Mouse (Mus musculus) E14TG2a.4 (cell line): ENCODE results near the gene St8sia1.

Source experiments
- CTCF ChIP-seq: conservative IDR thresholded peaks from 2 replicates; pipeline ENCODE4 v1.5.1; 2014; ENCODE audit warnings: low read length
- NANOG ChIP-seq: IDR thresholded peaks from 2 replicates; pipeline ENCODE4 v1.6.1; 2014; ENCODE audit warnings: borderline replicate concordance, low read length, mixed read lengths
- POU5F1 ChIP-seq: IDR thresholded peaks from 2 replicates; pipeline ENCODE4 v1.6.1; 2014; ENCODE audit warnings: low read length, borderline replicate concordance

DNA sequence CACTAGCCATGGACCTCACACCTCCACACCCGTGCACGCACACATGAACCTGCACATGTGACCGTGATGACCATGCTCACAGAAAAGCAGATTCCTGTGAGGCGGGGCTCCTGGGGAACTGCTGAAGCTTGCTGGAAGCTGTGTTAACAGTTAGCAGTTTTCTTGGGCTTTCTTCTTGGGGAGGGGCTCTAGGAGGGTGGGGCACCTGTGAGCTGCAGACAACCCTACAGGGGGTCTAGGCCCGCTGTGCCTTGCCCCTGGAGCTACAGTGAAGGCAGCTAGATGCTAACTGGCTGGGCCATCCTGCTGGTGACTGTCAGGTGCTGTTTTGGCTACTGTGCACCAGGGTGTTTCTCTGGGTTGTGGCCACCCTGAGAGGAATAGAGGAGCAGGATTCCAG, 44.6 kb upstream of the St8sia1 start:
- TF ChIP-seq CTCF = no peak
- no peak for TF ChIP-seq POU5F1
- no peak for TF ChIP-seq NANOG
